Mouse (Mus musculus) C2C12 (cell line): ENCODE results near the gene Lbhd1. TPM values are rescaled to one million over a fixed set of nuclear protein-coding genes. Genes with fewer than 3 reads are reported as not detected.

Experiments
- H3K27me3 ChIP-seq: one replicate; pipeline ENCODE4 v1.6.1; 2011; ENCODE audit not compliant: control insufficient read depth, insufficient read depth, insufficient read length
- H3K36me3 ChIP-seq: one replicate; pipeline ENCODE4 v1.6.1; 2011; ENCODE audit not compliant: control insufficient read depth, insufficient read depth
- H3K4me3 ChIP-seq: one replicate; pipeline ENCODE4 v1.5.1; 2011; ENCODE audit warnings: mild to moderate bottlenecking, control low read depth; ENCODE audit not compliant: poor library complexity, insufficient read depth, severe bottlenecking
- H3K79me2 ChIP-seq: one replicate; pipeline ENCODE4 v1.6.1; 2011; ENCODE audit not compliant: control insufficient read depth, insufficient read depth
- H3K79me3 ChIP-seq: one replicate; pipeline ENCODE4 v1.6.1; 2011; ENCODE audit warnings: low read depth, control low read depth
- H3ac ChIP-seq: one replicate; pipeline ENCODE3; 2011; ENCODE audit warnings: low read depth; ENCODE audit not compliant: control insufficient read depth, insufficient read length
- CEBPB ChIP-seq: IDR thresholded peaks from one replicate; pipeline ENCODE4 v1.6.1; 2011; ENCODE audit warnings: low read depth, mild to moderate bottlenecking, control low read depth, moderate library complexity
- CTCF ChIP-seq: IDR thresholded peaks from one replicate; pipeline ENCODE4 v1.5.1; 2011; ENCODE audit not compliant: control insufficient read depth, insufficient read depth, insufficient read length
- FOSL1 ChIP-seq: IDR thresholded peaks from one replicate; pipeline ENCODE4 v1.8.0; 2011; ENCODE audit warnings: mild to moderate bottlenecking, low read length; ENCODE audit not compliant: poor library complexity, insufficient read depth, severe bottlenecking
- MAX ChIP-seq: IDR thresholded peaks from one replicate; pipeline ENCODE4 v1.6.1; 2011; ENCODE audit warnings: mild to moderate bottlenecking, control low read depth
- MYOD1 ChIP-seq: IDR thresholded peaks from one replicate; pipeline ENCODE4 v1.6.1; 2011; ENCODE audit warnings: low read depth; ENCODE audit not compliant: control insufficient read depth, insufficient read length
- MYOG ChIP-seq: IDR thresholded peaks from one replicate; pipeline ENCODE4 v1.6.1; 2011; ENCODE audit not compliant: control insufficient read depth, insufficient read length; ENCODE audit errors: extremely low read depth
- USF1 ChIP-seq: IDR thresholded peaks from one replicate; pipeline ENCODE4 v1.6.1; 2011; ENCODE audit warnings: low read depth, mild to moderate bottlenecking, control low read depth, moderate library complexity
- polyA plus RNA-seq: library from polyadenylated mRNA; unstranded; fragments of >200 nt; fragmentation: generic; extraction: Trizol; gene quantifications from one replicate; pipeline ENCODE4 v1.2.1, GENCODE M21; 2012; ENCODE audit warnings: missing spikeins

The Lbhd1 gene
- polyA plus RNA-seq, 1 experiment = 8.6 TPM

- H3K4me3 ChIP-seq = peak overlapping the region; percentile 84
- peaks cover 29% of the 10 kb centered on the region for H3K36me3 ChIP-seq
- H3K27me3 ChIP-seq = no peaks in the 10 kb centered on the region
- peaks cover 23% of the 10 kb centered on the region for H3K79me2 ChIP-seq
- peak overlapping the region; percentile 49 for H3ac ChIP-seq
- no peak for TF ChIP-seq CTCF
- no peak for TF ChIP-seq USF1
- TF ChIP-seq MYOD1 = no peak
- no peak for TF ChIP-seq CEBPB
- TF ChIP-seq MAX = no peak
- no peak for TF ChIP-seq MYOG
- no peak for TF ChIP-seq FOSL1
- peaks cover 11% of the 10 kb centered on the region for H3K79me3 ChIP-seq
These were observed 12.7 kb upstream of the Lbhd1 start for GRCm38 (mm10) chr19:8870838-8871237.

GRCm38 (mm10) chr19:8871267-8872186, 12.0 kb upstream of the Lbhd1 start, which contains the start of gene Ubxn1:
Gene Ubxn1, plus strand, starts transcription at chr19:8871496.
- Histone ChIP-seq H3ac (peak within 1 kb of the TSS; percentile 98), H3K79me2 (peaks cover 23% of the 10 kb centered on the region), H3K79me3 (peaks cover 11% of the 10 kb centered on the region), H3K36me3 (peaks cover 36% of the 10 kb centered on the region), H3K4me3 (peak within 1 kb of the TSS; percentile 84), H3K27me3 (no peaks in the 10 kb centered on the region)
- TF ChIP-seq MAX = peak; percentile 57
- TF ChIP-seq CTCF = no peak
- no peak for TF ChIP-seq MYOG
- TF ChIP-seq FOSL1 = no peak
- TF ChIP-seq CEBPB = no peak
- peak; percentile 100 for TF ChIP-seq USF1

GRCm38 (mm10) chr19:8872266-8872840, 11.2 kb upstream of the Lbhd1 start:
- H3K4me3 ChIP-seq = peak overlapping the region; percentile 84
- peaks cover 36% of the 10 kb centered on the region for H3K36me3 ChIP-seq
- peak overlapping the region; percentile 98 for H3ac ChIP-seq
- H3K79me3 ChIP-seq = peaks cover 11% of the 10 kb centered on the region
- TF ChIP-seq USF1 = no peak
- no peak for TF ChIP-seq CEBPB
- no peak for TF ChIP-seq CTCF
- no peak for TF ChIP-seq MYOD1
- TF ChIP-seq MAX = no peak
- no peak for TF ChIP-seq FOSL1
- no peaks in the 10 kb centered on the region for H3K27me3 ChIP-seq
- H3K79me2 ChIP-seq = peaks cover 23% of the 10 kb centered on the region

DNA sequence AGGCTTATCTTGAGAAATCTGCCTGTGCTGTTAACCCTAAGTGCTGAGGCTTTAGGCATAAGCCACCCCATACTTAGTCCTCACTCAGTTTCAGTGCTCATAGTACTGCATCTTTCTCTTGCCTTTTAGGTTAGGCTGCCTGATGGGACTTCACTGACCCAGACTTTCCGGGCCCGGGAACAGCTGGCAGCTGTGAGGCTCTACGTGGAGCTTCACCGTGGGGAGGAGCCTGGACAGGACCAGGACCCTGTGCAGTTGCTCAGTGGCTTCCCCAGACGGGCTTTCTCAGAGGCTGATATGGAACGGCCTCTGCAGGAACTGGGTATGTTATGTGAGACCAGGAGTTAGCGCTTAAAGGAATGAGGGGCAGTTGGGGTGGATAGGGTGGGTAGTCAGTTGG, 8.5 kb upstream of the Lbhd1 start:
- Histone ChIP-seq H3K36me3 (peaks cover 42% of the 10 kb centered on the region), H3K4me3 (no peak overlapping the region), H3K79me2 (peaks cover 23% of the 10 kb centered on the region), H3ac (no peak overlapping the region), H3K79me3 (peaks cover 11% of the 10 kb centered on the region), H3K27me3 (no peaks in the 10 kb centered on the region)
- TF ChIP-seq MAX (no peak), MYOG (no peak), USF1 (no peak), CTCF (no peak), CEBPB (no peak), FOSL1 (no peak), MYOD1 (no peak)

DNA sequence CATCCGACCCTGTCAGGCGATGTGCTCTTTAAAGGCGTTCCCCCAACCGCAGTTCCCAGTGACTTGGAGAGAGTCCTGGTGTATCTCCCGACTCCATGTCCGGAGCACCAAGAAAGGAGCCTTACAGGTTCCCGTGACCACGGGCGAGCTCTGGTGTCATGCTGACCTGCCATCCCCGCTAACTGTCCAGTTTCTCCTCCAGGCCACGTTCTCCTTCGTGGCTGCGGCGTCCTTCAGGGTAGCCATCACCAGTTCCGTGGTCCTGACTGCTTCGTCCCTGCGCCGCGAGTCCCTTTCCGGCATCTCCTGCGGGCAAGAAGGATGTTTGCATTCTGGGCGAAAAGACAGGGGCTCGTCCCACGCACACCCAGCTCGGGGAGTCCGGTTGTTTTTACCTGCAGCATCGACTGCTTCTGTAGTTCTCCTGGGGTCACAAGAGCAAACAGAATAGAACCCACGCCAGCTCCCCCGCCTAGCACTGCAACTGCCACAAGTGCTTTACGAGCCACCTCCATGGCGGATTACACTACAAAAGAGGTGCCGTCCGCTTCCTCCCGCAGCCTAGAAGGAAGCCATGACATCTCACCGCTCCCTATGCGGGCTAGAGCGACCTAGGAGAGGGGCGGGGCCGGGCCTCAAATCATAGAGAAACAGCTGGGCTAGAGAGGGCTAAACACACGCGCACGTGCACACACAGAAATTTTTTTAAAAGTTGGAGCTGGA, 3.1 kb upstream of the Lbhd1 start, which contains the start of gene Uqcc3:
Uqcc3 (minus strand) TSS at position 613 of the 723 bp plus-strand sequence.
- Histone ChIP-seq H3K27me3 (no peaks in the 10 kb centered on the region), H3K36me3 (peaks cover 17% of the 10 kb centered on the region), H3K4me3 (peak within 1 kb of the TSS; percentile 57), H3K79me2 (no peaks in the 10 kb centered on the region), H3ac (peak within 1 kb of the TSS; percentile 88), H3K79me3 (no peaks in the 10 kb centered on the region)
- TF ChIP-seq CTCF (no peak), MAX (peak; percentile 96), USF1 (peak; percentile 68)
